Mouse (Mus musculus) urinary bladder, postnatal 10 days (tissue): Measurements from ENCODE around the gene Ncoa1.

ENCODE experiments used
- DNase-seq: peaks from one replicate; pipeline ENCODE4 v3.0.0; 2022; ENCODE audit warnings: low spot score

Gene Ncoa1

DNA sequence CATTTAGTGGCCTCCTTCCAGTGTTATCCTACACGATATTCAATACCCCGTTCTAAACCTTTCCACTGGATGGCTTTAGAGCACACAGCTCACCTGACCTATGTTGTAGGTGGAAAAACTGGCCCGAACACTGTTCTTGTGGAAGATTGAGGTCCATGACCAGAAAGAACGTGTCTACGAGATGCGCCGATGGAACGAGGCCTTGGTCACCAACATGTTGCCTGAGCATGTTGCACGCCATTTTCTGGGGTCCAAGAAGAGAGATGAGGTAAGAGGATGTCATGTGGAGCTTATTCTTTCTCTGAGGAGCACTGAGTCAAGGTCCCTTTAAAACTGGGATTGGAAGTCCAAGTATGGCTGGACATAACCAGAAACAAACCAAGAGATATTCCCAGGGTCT, 267.8 kb downstream of the Ncoa1 start:
- no peak for DNase-seq

GRCm38 (mm10) chr12:4208405-4209133, 268.4 kb downstream of the Ncoa1 start:
- no peak for DNase-seq

DNA sequence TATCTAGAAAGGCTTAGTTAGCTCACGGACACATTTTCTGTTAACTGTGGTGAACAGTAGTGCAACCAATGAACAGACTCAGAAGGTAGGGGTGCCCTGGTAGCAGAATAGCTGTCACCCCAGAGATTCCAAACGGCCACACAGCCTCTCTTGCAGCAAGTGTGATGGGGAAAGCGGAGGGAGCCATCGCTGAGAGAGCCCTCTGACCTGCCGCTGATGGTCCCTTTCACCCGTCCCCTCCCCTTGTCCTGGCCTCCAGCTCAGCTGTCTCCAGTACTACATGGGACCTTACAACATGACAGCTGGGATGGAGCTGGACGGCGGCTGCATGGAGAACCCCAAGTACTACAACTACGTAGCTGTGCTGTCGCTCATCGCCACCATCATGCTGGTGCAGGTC, 270.9 kb downstream of the Ncoa1 start:
- DNase-seq, result no peak

DNA sequence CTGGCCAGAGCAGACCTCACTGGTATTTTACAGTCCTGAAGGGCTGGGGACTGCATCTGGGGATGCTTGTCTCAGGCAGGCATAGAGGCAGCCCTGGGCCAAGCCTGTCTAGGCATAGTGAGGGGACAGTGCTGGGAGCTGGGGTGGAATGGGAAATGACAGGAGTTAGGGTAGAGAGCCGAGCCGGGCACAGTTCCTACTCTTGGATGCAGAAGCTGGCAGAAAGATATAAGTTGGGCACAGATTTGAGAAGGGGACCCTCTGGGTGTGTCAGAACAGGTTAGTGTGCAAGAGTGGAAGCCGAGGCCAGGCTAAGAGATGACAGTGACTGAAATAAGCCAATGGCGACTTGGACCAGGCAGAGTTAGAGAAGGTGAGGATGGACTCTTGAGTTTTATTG, 274.8 kb downstream of the Ncoa1 start:
- no peak for DNase-seq

GRCm38 (mm10) chr12:4201454-4202200, 275.4 kb downstream of the Ncoa1 start:
- DNase-seq, result no peak

GRCm38 (mm10) chr12:4199271-4199670, 277.7 kb downstream of the Ncoa1 start:
- DNase-seq, result no peak

GRCm38 (mm10) chr12:4198702-4199101, 278.3 kb downstream of the Ncoa1 start:
- no peak for DNase-seq
